Mouse (Mus musculus) right cerebral cortex, adult 18-20 months (tissue): ENCODE results near the gene Ddn.

Experiments used
- DNase-seq: peaks from one replicate; pipeline ENCODE4 v3.0.0; 2022; ENCODE audit warnings: mixed read lengths

Ddn gene

DNA sequence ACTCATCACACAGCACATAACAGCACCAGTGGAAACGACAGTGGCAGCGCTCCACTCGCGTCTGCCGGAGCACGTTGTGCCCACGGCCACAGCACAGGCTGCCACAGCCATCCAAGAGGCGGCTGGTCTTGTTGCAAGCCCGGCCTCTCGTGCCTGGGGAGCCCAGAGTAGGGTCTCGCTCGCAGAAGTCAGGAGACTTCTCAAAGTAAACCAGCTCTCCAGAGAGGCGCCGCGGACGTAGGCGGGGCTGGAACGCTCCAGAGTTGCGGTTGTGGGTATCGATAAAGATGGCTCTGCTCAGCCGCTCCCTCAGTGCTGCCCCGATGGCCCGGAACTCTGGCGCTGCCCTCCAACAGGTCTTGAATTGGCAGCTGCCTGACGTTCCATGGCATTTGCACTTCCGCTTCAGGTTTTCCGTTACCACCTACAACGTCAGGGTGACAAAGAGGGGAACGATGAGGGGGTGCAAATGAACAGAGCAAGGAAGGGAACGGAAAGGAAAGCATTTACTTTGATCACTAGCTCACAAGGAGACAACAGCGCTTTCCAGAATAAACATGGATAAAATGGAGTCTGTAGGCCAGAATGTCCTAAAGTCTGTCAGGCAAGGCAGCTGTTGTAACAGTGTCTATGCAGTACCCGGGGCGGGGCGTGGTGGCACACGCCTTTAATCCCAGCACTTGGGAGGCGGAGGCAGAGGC is 36.6 kb downstream of the Ddn start:
- DNase-seq = no peak

DNA sequence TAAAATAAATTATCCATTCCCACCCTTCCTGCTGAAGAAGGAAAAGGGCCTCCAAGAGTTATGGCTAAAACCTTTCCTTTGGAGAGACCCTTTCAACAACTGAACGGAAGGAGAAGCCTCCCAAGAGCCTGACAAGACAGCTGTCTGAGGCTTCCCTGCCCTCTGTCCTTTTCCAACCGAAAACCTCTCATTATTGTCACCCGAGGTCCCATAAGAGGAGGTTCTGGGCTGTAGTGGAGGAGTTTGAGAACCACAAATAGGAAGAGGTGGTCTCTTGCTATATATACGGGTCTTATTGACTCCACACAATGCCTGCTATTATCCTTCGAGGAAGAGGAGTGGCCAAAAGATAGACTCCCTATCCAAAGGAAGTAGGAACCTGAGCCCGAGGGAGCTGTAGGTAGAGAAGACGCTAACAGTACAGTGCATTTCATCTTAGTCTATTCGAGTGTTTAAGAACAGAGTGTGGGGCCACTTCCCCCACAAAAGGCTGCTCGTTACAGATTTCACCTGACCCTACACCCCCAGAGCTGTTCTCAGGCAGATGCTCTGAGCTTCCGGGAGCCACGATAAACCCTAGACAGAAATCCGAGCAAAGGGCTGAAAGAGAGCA is 37.4 kb downstream of the Ddn start:
- no peak for DNase-seq

DNA sequence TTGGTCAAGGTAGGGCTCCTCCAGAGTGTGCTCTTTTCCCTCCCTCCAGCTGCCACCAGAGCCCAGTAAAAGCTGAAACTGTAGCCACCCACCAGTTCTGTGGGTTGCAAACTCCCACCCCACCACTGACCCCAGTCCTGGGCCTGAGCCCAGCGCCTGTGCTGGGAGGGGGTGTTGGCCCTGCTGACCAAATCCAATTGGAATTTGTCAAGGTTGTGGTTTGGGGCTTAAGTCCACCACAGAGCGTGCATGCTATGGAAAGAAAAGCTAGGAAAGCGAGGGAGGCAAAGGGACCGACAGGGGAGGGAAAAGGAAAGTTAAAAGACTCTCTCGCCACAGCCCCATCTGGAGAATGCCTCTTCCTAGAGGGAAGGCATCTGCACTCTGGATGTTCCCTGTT is 41.0 kb downstream of the Ddn start:
- DNase-seq = no peak

DNA sequence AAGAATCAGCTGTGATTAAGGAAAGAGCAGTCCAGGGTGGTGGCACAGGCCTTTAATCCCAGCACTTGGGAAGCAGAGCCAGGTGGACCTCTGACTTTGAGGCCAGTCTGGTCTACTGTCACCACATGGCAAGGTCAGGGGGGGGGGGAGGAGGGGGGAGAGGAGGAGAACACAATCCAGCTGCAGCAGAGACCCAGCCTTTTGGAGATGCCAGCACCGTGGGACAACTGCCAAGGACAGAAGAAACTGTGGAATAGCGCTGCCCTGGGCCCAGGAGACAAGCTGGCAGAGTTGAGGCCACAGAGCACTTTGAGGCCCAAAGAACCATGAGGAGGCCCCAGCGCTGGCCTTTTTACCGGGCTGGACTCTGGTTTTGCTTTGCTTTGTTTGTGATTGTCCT is 43.4 kb downstream of the Ddn start:
- DNase-seq = no peak

DNA sequence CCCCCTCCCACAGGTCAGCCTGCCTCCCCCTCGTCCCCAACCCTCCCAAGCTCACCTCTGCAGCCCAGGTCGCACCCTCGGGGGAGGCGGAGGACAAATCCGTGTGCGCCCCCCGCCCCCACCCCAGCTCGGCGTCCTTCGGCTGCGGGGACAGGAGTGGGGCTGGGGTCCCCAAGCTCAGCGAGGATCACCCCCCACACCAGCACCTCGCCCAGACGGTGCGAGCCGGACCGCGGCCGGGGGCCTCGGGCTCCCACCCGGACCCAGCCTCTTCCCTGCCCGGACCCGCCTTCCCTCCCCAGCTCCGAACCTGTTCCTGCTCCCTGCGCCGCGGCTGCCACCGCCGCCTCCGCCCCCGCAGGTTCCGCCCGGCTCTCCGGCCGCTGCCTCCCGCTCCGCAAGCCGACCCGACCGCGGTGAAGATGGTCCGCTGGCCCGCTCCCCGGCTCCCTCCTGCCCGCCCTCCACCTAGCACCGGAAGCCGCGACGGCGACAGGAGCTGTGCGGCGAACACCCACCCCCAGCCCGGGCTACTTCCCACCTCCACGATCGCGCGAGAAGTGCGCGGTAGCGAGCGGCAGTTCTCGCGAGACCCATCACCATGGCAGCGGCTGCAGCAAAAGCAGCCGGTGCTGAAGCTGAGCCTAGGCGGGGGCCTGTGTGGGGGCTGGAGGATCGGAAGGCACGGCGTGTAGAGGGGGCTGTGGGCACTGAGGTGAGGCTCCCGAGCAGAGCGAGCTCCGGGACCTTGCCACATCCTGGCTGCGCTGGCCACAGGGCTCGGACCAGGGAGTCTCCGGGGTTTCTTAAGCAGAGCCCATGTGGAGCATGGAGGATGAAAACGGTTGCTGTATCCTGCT is 46.4 kb downstream of the Ddn start, which contains the start of gene Arf3:
TSS of gene Arf3 (minus strand) at position 545 of the 860 bp plus-strand sequence.
- DNase-seq = peak; percentile 98

DNA sequence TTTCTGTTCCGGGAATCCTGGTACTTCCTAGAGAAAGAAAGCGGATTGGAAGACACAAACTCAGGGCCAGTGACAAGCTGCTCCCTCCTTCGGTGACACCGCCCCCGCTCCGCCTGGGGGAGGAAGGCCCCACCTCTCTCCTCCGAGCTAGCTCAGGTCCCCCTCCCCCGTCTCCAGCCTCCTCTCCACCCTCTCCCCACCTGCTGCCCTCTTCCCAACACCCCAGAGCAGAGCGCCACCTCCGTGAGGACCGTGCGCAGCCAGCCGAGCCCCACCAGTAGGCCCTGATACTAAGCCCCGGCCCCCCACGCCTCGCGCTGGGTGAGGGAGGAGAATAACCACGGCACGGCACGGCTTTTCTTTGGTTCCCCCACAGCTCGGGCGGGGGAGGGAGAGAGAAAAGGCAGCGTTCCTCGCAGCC is 47.1 kb downstream of the Ddn start:
- DNase-seq = peak; percentile 87

DNA sequence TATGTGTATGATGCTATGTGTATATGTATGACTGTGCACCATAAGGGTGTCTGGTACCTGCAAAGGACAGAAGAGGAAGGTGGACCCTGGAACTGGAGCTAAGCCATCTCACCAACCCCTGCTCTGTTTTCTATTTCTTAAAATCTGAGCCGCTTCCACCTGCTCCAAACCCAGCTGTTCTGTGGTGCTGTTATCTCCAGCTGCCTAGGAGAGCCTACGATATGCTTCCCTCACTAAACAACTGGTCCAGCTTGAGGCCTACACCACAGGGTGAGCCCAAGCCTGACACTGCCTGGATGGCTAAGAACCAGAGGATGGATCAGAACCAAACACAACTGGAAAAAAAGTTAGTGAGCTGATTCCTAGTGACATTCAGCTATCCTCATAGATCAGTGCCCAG is 55.2 kb downstream of the Ddn start:
- DNase-seq = no peak
